Mouse (Mus musculus): ENCODE results near the gene Ccdc28a. TPM values are rescaled to one million over a fixed set of nuclear protein-coding genes. Genes with fewer than 3 reads are reported as not detected.

Ccdc28a gene
- 10 to 100 TPM in 1 of 2 experiments, 1 to 10 TPM in 1; 9.6 to 11.3 TPM for total RNA-seq (2021)
- long read RNA-seq, experiment 1, transcript Ccdc28a-202 (6 exons, 1,190 nt) = major isoform, 10 of 13 reads
- long read RNA-seq, experiment 1, partial matches to known transcripts = 0 of 13 reads
- long read RNA-seq, experiment 1, other reads (novel, unspliced or antisense) = 2 of 13 reads
- long read RNA-seq, experiment 2, transcript Ccdc28a-202 (6 exons, 1,190 nt) = major isoform, 10 of 11 reads
- long read RNA-seq, experiment 2, partial matches to known transcripts = 0 of 11 reads
- long read RNA-seq, experiment 2, other reads (novel, unspliced or antisense) = 1 of 11 reads

DNA sequence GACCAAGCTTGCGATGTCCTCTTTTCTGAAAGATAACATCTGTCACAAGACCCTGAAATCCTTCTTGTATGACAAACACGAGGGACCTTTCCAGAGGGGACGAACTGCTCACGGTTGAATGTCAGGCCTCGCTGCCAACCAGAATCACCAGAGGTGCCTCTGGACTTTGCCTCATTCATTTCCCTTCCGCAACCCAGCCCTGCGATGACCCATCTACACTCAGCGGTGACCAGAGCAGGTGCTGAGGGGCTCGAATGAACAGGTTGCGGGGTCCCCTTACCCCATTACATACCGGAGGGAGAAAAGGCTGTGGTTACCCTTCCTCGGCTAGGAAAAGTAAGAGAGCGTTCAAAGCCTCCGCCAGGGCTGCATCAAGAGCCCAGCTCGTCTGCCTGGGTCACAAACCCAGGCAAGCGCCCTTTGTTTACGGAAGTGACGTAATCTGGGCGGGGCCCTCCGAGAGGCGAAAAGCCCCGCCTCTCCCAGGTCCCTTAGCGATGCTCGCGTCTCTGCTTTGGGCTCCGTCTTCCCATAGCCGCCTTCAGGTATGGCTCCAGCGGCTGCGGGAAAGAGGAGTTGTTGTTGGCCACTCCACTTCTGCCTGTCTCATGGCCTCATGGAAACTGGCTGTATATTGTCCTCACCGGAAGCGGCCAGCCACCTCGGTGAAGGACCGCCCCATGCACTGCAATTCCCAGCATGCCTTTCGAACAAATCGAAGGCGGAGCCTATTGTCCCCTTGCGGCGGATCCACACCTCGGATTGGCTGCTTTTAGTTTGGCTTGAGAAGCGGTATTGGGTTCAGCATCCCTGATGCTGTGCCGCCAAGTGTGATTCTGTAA is at the start of gene Ccdc28a:
Gene Ccdc28a, minus strand, starts transcription at position 439 of the 842 bp plus-strand sequence.
- DNase-seq = peak; percentile 93 to 95

DNA sequence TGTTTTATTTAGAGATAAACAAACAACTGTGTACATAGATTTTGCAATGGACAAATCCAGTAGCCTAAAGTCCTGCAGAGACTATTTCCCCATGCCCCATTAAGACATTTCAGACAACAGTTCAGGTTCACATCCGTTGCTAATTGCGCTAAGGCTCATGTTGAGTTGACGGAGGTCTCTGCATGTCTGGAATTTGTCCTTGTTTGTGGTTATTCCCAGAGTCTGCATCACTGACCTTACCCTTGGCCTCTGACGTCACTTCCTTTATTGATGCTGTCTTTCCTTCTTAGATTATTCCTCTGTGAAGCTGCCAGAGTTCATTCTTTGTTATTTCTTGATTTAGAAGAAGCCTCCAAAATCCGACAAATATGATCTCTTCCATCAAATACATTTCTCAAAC is 49.2 kb upstream of the Ccdc28a start:
- DNase-seq = peak in 1 of 2 experiments; percentile 7

GRCm38 (mm10) chr10:18276090-18276734 is 41.4 kb upstream of the Ccdc28a start:
- no peak for DNase-seq

DNA sequence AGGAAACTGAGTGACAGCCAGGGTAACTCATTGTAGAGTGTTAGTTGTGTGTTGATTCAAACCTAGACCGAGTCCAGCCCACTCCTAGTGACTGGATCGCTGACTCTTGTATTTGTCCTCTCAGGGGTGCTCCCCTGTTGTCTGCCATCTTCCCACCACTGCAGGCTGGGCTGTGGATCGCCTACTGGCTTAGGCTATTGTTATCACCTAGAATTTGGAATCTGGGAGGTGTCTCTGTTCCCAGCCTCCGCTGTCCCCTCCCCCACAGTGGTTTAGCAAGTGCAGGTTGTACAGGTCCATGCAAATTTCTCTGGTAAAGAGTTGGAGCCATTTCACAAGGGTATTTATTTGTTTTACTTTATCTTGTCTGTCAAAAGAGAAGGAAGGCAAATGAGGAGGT is 16.5 kb upstream of the Ccdc28a start:
- DNase-seq = no peak

- no peak for DNase-seq
Observed at GRCm38 (mm10) chr10:18243614-18244013, 8.8 kb upstream of the Ccdc28a start.

- DNase-seq = peak; percentile 66 to 73
Observed at GRCm38 (mm10) chr10:18237191-18237590, 2.4 kb upstream of the Ccdc28a start.

DNA sequence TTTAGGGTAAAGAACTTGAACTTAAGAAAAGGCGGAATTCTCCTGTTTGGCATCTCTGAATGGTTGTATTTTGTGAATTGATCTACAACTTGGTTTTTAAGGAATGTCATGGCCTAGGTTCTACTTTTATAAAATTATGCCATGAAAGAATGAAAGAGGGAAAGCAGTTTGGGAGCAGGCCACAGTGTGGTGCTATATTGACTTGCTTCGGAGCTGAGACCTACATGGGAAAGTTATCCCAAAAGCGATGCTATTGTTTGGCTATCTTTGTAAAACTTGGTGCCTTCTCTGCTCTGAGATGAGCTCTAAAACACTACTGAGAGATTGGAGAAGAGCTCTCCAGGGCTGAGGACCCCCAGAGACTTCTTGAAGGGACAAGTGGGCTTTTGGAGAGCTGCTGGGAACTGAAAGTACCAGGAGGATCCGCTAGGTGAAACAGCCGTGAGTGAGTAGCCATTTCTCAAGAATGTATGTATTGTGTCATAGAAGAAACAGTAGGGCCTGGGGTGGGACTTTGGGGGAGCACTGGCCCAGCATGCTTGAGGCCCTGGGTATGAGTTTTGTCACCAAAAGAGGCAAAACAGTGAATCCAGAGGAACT is 1.6 kb upstream of the Ccdc28a start:
- no peak for DNase-seq

- DNase-seq = no peak
Observed at GRCm38 (mm10) chr10:18235402-18235747, 577 bp upstream of the Ccdc28a start.

- no peak for DNase-seq
Observed at GRCm38 (mm10) chr10:18233891-18234290, 907 bp downstream of the Ccdc28a start.

DNA sequence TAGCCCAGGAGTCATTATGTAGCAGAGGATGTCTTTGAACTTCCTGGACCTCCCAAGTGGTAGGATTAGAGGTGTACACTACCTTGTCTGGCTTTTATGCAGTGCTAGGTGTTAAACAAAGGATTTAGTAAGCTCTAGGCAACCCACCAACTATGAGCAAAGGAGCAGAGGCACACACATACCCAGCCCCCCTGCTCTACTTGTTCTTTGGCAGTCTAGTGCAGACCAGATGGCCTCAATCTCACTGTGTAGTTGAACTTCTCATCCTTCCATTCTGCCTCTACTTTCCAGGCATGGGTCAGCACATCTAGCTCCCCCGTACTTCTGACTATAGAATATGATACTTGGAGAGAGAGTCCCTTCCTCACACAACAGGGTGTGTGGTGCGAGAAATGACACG is 10.4 kb downstream of the Ccdc28a start:
- no peak for DNase-seq

DNA sequence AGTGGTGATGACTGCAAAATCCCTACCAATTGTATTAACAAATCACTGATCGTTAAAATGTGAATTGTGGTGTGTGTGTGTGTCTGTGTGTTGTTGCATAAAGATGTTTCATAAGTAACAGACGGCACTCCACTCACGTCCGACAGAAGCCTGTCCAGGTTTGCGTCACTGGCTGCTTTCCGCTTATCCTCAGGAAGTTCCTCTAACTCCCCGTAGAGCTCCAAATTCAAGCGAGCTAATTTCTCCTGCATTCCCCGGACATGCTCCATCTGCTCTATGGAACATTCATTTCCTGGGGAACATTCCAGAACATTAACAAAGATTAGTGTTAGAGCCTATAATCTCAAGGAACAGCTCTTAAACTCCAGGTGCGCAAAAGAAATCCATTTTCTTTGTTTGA is 15.4 kb downstream of the Ccdc28a start:
- DNase-seq = no peak

DNA sequence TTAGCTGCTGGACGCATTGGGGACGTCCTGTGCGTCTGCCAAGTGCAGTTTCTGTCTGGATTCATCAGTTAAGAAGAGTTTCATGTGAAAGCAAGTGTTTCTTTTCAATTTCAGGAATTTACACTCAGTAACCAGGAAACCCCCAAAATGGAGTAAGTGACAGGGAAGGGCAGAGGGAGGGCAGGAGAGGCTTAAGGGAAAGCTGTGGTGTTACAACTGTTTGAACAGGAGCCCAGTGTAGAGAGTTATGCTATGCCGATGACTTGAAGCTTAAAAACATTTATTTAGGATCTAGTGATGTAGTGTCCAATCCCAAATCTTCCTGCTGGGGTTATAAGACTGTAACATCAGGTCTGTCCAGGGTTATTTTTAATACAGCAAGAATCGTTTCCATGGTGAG is 20.7 kb downstream of the Ccdc28a start:
- DNase-seq = no peak

GRCm38 (mm10) chr10:18213373-18213772 is 21.4 kb downstream of the Ccdc28a start:
- no peak for DNase-seq

- DNase-seq = peak; percentile 27 to 35
Observed at GRCm38 (mm10) chr10:18210726-18211125, 24.1 kb downstream of the Ccdc28a start, which contains the start of gene Ect2l. Gene Ect2l (minus strand): TSS chr10:18210890.

DNA sequence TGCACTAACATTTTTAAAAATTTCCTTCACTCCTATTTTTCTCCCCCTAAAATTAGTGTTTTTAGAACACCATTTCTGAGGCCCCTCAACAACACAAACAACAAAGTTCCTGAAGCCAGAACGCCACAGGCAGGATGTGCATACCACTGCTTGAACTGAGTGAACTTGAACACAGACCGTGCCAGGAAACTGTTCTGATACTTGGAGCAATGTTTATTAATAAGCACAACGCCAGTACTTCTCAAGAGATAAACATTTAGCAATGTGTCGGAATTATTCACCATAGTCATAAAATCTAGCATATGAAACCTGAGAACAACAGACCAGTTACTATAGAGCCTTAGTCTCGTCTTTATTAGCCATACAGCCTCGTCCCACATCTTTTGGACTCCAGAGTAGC is 24.7 kb downstream of the Ccdc28a start:
- no peak for DNase-seq

DNA sequence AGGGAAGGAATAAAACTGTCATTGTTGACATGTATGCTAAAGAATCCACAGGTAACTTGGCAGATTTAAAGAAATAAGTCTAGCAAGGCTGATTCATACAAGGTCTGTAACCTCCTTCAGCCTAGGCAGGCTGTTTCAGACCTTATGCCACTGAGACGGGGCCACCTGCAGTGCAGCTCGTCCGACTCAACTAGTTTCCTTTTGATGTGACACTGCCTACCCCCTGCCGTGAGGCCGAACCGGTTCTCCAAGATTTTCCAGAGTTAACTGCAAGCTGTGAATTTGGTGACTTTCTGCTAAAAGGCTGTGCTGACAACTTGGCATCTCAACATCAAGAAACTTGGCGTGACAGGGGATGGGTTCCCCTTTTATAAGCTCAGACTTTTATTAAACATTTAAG is 30.7 kb downstream of the Ccdc28a start:
- DNase-seq = no peak

- no peak for DNase-seq
Observed at GRCm38 (mm10) chr10:18202401-18202800, 32.4 kb downstream of the Ccdc28a start.

GRCm38 (mm10) chr10:18200656-18201055 is 34.1 kb downstream of the Ccdc28a start:
- no peak for DNase-seq

DNA sequence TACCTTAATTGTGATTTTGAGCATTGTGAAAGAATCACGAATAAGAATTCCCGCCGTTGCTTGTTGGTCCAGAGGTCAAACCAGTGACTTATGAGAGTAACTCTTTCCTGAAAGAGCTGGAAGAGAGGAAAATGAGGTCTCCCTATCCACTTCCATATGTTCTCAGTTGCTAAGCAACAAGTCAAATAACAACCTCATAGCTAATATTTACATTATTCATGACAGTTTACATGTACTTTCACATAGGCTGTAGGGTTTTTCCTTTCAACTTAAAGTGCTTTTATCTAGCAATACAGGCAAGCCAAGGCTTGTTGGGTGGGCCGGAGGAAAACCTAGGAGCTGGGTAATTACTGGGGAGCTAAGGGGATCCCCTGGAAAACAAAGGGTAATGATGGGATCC is 34.9 kb downstream of the Ccdc28a start:
- no peak for DNase-seq

DNA sequence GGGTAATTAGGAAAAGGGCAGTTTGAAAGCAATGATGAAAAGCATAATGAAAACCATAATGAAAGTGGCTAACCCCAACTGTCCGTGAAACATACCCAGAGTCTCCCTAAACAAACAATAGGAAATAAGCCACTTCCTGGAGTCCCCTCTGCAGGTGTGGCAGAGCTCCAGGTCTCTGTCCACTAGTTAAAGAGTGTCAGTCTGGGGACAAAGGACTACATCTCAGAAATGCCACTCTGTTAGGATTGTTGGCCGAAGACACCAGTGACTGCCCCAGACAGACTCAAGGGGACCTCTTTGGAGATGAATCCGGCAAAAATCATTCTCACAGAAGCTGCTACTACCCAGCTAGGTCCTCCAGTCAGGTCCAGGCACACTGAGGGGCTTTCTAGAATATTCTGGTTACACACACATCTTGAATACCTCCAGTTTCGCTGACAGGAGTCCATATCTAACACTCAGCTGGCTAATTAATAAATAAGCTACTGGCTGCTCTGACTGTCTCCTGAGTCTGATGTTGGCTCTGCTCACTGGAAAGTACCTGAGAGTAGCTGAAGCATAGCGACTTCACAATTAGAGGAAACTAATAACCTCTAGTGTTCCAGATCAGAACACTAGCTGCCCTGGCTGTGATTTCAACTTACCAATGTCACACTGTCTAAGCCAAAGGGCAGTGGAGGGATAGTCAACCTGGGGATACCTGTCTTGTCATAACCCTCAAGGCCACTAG is 36.3 kb downstream of the Ccdc28a start:
- DNase-seq = no peak

DNA sequence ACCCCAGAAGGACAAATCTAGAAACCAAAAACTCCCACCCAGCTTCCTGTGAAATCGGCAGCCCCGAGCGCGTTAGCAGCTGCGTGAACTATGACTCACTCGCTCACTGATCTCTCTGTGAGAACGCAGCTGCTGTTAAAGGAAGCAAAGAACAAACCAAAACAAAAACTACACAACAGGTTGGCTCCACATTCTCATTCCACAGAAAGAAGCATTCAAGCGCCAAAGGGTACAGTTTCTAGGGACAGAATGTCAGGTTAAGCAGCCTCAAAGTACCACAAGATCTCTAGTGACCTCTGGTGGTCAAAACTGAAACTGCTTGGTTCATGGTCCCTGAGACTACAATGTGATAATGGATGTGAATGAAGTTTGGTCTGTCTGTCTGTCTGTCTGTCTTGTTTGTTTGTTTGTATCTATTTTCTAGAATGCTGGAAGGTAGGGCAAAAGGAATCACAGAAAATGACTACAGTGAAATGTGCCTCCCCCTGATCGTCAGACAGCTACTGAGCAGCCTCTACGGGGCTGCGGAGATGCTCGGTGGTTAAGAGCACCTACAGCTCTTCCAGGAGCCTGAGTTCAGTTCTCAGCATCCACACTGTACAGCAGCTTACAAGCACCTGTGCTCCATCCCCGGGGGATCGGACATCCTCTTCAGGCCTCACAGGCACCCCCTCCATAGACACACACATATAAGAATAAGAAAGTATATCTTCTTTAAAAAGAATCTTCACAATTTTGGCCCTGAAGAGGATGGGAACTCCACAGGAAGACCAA is 37.4 kb downstream of the Ccdc28a start:
- DNase-seq = peak; percentile 41 to 78
